Mouse (Mus musculus): ENCODE measurements at regions not wholly inside any gene's neighbourhood (a gene's known extent, or its start where the extent isn't known, plus 50 kb on each side); places are given as distances from the start of the nearest gene placed in this dataset.

GRCm38 (mm10) chrX:128853441-128853840 lies 896.1 kb upstream of the Diaph2 start:
- no peak overlapping the region for H3K4me3 ChIP-seq
- no peak overlapping the region for H3K27ac ChIP-seq
- no peak for TF ChIP-seq CTCF (conservative IDR thresholded peaks at IDR 0.05)
- peak; percentile 11 to 40 for DNase-seq (ENCODE audit: low spot score in 2 of 2)
